Mouse (Mus musculus) WW6 (cell line): ENCODE data around the gene Dnm3.

Experiments used
- DNase-seq: peaks from one replicate; pipeline ENCODE4 v3.0.0-alpha.2; 2013; ENCODE audit warnings: low read depth, low spot score

Gene Dnm3

GRCm38 (mm10) chr1:162252869-162253268, 225.0 kb downstream of the Dnm3 start:
- no peak for DNase-seq

DNA sequence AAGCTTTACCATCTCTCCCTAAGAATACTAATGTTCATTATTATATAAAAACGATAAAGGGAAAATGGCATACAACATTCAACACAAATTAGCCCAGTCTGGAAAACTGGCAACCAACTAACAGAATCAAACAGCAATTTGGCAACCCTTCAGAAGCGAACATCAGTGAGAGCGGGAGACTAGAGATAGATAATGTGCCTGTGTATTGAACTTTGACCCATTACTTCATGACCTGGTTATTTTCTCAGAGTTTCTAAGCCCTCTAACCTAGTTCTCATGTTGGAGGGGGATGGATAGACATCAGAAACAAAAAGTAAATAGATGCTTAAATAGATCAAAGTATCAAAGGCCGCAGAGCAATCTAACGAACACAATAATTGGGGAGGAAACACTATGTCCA, 230.6 kb downstream of the Dnm3 start:
- DNase-seq = no peak

DNA sequence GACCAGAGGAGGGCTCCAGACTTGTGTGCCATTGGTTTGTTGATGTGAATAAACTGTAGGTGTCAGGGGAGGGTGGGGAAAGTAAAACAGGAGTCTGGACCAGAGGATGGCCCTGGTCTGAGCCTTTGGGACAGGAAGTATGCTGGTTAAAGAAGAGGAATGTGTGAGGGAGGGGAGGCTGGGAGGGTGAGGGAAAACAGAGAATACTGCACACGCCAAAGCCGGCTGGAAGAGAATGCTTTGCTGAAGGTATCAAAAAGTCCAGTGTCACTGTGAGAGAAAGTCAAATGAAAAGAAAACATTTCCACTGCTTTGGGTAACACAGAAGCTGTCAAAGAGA, 234.2 kb downstream of the Dnm3 start:
- no peak for DNase-seq

DNA sequence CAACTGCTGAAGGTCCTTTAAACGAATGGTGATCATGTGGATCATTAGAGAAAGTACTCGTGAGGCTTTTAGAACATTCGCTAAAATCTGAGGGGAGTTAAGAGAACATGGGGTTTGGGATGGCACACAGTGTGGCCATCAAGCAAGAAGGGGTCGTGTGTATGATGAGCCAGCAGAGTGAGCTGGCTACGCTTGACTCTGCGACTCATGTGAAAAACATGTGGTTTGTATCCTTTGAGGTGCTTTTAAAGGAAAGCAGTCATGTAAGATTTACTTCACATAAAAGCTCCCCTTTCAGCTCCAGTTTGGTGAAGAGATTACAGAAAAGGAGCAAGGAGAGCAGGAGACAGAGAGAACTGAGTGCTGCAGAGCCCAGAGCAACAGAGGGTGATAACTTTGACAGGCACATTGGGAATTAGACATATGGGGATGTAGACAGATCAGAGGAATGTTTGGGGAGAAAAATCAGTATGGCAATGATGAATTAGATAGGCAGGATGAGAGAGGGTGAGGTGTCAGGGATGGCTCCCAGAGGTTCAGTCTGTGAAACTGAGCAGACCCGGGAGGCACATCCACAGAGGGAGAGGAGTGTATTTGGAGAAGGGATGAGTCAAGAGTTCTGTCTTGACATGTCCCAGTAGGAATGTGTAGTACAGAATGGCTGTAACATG, 234.7 kb downstream of the Dnm3 start:
- no peak for DNase-seq

- DNase-seq = no peak
These were observed 237.1 kb downstream of the Dnm3 start for GRCm38 (mm10) chr1:162240720-162241119.

DNA sequence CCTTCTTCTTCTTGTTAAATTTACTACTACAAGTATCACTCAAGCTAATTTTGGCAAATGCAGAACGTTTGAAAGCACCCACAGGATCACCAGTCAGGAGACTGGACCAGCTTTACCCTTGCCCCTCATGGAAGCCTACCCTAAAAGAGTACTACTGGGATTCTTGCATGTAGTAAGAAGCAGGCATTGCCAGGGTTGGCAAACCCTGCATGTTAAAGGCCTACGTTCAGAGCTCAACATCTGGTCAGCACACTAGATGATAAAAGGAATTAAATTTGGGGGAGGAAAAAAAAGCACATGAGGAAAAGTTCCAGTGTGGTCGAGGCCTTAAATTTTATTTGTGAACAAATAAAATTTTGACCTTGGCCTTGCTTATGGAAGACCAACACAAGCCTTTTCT, 239.2 kb downstream of the Dnm3 start:
- no peak for DNase-seq

DNA sequence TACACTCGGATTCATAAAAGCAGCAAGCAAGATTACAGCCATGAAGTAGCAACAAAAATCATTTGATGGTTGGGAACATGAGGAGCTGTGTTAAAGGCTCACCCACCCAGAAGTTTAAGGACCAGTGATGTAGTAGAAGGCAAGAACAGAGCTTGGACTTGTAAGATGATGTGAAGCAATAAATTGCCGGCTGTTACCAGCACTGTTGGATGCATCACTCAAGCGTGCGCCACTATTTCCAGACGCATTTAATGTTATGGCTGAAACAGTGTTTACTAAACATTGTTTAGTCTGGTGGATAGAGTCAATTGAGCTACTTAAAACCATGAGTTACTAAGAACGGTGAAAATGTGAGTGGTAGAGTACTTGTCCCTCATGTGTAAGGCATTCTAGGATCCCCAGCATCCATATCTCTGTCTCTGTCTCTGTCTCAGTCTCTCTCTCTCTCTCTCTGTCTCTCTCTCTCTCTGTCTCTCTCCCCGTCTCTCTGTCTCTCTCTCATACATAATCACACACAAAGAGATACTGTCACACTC, 241.1 kb downstream of the Dnm3 start:
- DNase-seq = no peak

DNA sequence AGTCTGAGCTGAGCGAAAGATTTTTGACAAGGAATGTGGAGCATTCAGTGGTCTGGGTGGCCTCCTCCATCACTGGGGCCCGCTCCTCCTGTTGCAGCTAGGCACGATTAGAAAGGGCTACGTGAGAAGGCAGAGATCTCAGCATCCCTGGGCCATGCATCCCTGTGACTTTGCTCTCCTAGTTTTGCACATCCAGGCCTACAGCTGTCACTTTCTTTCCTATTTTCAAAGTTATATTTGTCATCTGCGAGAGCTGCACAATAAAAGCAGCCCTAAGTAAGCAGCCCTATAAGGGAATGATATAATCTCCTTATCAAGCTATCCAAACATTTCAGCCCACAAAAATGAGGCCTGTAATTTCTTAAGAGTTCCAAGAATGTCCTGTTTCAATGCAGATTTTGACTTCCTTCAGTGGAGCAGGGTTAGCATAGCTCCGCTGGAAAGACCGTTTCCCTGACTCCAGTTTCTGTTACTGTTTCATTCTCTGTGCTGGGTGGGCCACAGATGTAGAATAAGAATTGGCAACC, 252.2 kb downstream of the Dnm3 start:
- DNase-seq = no peak

DNA sequence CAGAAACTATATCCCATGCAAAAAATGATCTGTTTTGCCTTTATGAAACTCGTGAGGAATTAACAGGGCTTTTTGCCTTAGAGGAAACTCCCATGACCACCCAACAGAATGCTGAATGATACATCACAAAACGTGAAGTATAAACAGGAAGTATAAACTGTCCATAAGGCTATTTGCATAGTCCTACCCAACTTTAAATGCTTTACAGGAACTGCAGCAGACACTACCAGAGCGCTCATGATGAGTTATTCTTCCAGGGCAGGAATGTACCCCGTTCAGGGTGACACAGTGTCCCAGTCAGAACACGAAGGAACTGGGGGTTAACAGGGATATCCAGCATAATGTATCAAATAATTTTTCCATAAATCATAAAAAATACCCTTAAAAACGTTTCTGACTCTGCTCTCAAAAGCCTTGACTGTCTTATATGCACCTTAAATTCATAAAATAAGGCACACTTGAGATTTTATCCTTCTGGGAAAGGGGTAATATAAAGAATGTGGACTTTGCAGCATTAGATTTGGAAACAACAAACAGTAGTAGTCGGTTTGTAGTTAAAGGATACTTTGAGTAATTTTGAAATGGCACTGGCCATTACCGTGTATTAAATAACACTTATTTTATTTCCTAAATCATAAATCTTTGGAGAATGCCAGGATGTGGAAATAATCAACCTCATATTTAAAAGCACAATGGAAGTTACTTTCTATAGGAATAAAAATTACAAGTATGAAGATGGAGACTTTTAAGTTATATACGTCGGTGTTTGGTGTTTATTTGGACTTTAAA, 252.8 kb downstream of the Dnm3 start:
- DNase-seq = no peak

DNA sequence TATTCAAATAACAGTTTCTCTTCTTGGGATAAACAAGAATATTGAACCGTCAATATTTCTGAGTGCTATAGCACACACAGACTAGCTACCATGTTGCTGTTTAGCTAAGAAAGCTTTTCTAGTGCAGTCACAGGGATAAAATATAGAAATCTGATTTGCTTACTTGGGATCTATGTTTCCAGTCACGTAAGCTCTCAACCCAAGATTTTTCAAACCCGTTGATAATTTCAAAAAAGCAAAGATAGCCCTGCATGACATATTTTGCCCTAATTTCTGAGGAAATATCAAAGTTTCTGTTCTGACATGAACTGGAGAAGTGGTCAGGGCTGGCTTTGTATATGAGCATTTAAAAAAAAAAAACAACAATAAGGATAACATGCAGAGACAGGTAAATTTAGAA, 253.8 kb downstream of the Dnm3 start:
- DNase-seq = no peak

DNA sequence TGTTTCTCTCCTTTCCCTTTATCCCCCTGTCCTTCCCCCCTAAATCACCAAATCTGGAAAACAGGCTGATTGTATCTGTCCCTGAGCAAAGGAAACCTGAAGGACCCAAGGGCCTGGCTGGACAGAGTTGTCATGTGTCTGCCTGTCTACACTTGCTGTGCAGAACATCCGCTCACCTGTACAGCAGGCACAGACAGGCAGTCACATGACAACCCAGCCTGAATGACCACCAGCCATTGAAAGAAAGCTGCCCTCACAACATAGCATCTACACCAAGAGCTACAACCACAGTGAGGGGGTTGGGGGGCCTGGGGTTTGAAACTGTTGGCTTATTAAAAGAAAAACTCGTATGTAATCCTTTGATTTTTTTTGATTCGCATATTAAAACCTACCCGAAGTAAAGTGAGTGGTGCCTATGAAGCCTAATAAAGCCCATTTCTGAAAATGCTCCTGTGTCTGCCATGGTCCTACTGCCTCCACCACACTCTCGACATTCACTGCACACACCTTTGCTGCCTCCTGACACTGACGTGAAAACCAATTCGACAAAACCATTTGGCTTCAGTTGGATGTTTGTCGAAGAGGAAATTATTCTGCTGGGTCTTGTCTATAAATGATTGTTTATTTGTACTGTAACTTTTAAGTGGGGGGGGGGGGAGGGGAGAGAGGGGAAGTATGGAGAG, 254.4 kb downstream of the Dnm3 start:
- no peak for DNase-seq

- DNase-seq = no peak
These were observed 255.5 kb downstream of the Dnm3 start for GRCm38 (mm10) chr1:162222353-162222752.

DNA sequence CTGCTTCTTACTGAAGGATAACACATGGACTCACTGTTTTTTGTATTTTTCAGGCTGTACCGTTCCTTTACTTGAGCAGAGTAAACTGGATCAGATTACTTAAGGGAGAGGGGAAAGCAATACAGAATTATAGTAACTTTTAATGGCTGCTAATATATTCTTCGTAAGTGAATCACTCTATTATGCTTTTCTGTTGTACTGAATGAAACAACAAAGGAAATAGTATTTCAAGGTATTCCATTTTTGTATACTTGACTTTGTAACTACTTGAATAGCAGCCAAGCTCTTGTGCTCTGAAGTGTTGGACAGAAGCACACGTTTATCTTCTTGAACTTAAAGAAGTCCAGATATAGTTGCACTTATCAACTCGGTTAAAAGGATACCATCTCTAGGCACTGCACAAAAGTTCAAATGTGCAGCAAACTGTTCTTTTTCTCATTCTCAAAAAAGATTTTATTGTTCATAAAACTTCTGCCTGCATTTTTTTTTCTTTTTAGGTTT, 256.0 kb downstream of the Dnm3 start:
- DNase-seq = no peak

DNA sequence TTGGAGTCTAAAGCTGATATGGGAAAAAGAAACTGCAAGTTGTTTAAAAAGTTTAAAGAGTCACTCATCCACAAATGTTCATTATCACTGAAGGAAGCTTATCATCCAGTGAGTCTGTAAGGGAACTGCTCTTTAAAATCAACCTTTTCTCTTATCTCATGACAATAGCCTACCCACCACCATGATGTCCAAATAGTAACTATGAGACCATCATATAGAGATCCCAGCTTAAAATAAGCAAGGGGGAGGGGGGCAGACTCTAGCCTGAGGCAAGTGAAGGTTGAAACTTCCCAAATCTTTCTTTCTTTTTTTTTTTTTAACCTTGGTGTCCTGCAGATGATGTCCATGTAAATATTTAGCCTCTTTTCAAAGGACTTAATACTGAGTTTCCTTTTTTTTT, 256.9 kb downstream of the Dnm3 start:
- DNase-seq = no peak

- DNase-seq = no peak
These were observed 258.1 kb downstream of the Dnm3 start for GRCm38 (mm10) chr1:162219781-162220180.

DNA sequence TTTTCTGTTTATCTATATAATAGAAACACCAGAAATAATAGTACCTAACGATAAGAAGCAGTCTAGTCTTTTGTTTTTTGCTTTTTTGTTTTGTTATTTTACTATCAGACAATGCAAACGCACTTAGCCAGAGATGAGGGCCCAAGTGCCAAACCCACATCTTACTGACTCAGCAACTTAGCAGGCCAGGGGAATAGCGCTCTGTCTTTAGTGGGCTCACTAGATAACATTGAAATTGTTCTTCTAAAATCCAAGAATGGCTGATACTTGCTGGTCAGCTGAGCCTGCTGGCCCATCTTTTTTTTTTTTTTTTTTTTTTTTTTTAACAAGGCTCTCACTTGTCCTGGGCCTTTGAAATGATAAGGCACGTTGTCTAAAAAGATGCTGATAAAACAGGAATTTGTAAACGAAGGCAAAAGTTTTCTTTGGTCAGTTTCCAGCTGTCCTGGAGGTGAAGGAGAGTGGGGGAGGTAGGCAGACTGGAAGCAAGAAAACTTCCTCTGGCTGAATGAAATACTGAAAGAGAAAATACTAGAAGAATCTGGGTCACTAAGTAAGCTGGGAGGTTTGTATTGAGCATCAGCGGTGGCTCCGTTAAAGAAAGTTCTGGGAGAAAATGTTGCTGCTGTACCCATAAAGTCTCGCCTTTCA, 259.2 kb downstream of the Dnm3 start:
- no peak for DNase-seq

DNA sequence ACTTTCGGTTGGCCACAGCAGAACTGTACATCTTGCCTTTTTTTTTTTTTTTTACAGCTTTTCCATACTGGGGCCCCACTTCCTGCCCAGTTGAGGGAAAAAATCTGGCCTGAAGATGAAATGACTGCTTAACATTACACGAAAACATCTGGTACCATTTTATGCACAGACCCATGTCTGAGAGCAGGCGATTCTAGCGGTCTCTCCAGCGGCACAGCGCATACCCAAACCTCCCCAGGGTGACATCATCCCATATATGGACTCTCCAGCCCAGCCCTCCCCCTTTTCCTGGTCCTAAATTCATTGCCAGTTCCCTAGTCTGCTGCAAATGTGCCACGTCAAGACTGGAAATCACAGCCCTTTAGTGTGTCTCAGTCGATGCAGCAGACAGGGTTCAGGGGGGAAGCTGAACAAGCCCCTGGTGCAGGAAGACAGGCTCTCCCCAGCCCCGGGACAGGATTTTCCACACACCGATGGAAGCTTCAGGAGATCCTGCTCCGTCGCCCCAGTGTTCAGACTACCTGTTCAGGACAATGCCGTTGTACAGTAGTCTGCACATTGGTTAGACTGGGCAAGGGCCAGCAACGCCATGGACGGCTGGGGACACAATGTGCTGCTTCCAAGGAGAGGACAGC, 260.4 kb downstream of the Dnm3 start:
- no peak for DNase-seq

- no peak for DNase-seq
These were observed 261.2 kb downstream of the Dnm3 start for GRCm38 (mm10) chr1:162216656-162217055.

DNA sequence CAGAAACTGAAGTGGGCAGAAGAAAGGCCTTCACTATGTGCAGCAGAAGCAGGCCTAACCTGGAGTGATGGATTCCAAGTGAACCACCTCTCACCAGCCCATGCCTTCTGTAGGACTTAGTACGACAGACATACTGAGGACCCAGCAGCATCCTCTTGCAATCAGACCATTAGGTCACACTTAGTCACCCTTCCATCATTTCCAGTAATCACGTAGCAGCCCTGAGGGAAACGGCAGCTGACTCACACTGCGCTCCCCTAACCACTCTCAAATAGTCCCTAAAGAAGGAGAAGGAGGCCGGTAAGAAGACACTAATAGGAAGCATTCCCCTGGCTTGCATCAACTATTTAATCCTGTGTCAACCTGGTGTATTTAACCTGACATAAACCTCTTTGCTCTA, 262.1 kb downstream of the Dnm3 start:
- no peak for DNase-seq

- no peak for DNase-seq
These were observed 264.8 kb downstream of the Dnm3 start for GRCm38 (mm10) chr1:162213066-162213465.

DNA sequence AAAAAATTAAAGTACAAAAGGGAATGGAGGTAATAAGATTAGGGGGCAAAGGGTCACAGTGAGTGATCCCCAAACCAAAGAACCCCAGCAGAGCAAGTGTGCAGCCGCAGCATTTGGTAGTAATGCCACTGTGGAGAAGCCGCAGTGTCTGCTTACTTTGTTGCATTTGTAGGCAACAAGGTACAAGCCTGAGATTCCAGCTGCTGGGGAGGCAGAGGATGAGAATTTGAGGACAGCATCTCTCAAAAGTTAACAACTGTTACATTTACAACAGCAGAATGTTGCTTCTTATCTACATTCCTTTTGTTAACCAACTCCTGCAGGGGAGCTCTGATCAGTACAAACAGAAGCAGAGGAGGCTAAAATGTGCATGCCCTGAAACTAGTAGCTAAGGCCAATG, 267.3 kb downstream of the Dnm3 start:
- DNase-seq = no peak
